Mouse (Mus musculus): ENCODE results near the gene Dpp8. TPM values are rescaled to one million over a fixed set of nuclear protein-coding genes. Genes with fewer than 3 reads are reported as not detected.
"Not testable (repeated sequence)": the region's sequence is repeated elsewhere in the genome, so short reads cannot be mapped to it uniquely, and the experiment has no call there.

The Dpp8 gene
- polyA plus RNA-seq, 1 experiment: 30.0 TPM

- DNase-seq (ENCODE audit: low read depth, low spot score): not testable (repeated sequence)
- 93% methylated on average over 2 of the region's 2 CpGs for WGBS
Observed at GRCm38 (mm10) chr9:65080141-65080540, 47.9 kb downstream of the Dpp8 start.

DNA sequence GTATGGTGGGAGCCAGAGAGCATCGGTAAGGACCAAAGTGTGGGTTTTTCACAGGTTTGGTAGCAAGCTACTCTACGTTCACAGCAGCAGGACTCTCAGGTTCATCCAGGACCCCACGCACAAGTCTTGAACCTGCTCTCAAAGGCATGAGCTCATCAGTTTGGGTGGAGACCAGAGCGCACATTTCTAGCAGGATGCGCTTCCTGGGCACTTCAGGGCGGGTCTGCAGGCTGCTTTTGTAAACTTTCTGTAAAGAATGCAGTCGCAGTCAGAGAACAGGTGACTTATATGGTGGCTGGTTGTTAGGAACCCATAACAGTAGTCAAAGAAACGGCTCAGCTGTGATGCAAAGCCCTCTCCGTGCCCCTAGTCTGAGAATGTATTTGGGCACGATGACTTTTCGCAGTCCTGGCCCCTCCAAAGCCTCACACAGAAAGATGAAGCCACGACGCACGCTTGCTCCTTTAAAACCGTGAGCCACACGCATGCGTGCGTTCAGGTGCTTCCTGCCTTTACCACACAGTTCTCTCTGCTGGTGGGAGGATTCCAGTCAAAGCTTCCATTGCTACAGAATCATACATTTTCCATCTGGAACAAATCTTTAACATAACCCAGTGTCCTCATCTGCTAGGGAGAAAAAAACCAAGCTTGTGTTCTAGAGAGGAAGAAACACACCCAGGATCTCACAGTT lies 51.0 kb downstream of the Dpp8 start:
- 82% methylated on average over 18 of the region's 18 CpGs for whole genome bisulfite sequencing
- DNase-seq (ENCODE audit: low read depth, low spot score): no peak

GRCm38 (mm10) chr9:65084198-65084807 lies 52.1 kb downstream of the Dpp8 start:
- 46% methylated on average over 7 of the region's 7 CpGs for WGBS
- DNase-seq (ENCODE audit: low read depth, low spot score): no peak

DNA sequence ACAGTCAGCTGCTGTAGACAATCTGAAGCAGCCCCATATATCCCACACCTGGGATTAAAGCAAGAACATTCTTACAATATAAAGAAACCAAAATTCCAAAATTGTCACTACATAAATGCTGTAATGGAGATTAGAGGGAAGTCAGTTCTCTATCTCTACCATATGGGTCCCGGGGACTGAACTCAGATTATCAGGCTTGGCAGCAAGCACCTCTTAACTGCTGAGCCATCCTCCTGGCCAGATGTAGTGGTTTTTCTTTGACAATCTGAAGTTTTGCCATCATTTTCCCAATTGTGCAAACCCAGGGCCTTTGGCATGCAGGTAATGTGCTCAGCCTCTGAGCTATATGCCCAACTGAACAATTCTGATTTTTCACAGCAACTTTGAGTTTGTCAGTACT lies 53.1 kb downstream of the Dpp8 start:
- no peak for DNase-seq (ENCODE audit: low read depth, low spot score)
- WGBS: 94% methylated on average over 1 of the region's 1 CpGs

DNA sequence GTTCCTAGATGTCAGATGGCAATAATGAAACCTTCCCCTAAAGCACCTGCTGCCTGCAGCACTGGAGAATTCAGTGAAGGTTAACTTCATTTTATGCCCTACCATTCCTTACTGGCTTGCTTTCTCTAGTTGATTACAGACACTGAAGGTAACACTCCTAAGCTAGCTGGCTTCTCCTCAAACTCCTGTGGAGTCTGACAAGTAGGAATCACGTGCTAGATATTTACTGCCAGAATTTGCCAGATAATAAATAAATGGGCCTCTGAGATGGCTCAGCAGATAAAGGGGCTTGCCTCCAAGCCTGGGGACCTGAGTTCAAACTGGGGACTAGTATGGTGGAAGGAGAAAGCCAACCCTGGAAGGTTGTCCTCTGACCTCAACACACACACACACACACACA lies 54.6 kb downstream of the Dpp8 start:
- no peak for DNase-seq (ENCODE audit: low read depth, low spot score)
- 53% methylated on average over 1 of the region's 1 CpGs for WGBS

GRCm38 (mm10) chr9:65087490-65087889 lies 55.3 kb downstream of the Dpp8 start:
- WGBS: 45% methylated on average over 5 of the region's 5 CpGs
- no peak for DNase-seq (ENCODE audit: low read depth, low spot score)

DNA sequence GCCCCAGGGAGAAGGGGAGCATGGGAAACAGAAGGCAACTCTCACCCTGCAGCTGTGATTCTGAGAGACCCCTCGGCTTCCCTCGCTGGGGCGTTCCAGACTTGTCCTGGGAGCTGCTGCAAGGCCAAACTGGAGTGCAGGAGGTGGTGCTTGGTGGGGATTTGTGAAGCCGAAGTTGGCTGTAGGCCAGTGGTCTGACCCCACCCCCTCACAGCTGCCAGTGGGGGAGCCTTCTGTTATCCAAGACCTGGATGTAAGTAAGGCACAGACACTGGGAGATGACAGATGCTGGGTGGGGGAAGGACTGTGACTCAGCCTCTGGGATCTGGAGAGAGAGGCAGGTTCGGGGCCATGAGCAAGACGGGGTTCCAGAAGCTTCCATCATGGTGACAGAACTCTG lies 62.0 kb downstream of the Dpp8 start:
- 56% methylated on average over 6 of the region's 6 CpGs for WGBS
- no peak for DNase-seq (ENCODE audit: low read depth, low spot score)

DNA sequence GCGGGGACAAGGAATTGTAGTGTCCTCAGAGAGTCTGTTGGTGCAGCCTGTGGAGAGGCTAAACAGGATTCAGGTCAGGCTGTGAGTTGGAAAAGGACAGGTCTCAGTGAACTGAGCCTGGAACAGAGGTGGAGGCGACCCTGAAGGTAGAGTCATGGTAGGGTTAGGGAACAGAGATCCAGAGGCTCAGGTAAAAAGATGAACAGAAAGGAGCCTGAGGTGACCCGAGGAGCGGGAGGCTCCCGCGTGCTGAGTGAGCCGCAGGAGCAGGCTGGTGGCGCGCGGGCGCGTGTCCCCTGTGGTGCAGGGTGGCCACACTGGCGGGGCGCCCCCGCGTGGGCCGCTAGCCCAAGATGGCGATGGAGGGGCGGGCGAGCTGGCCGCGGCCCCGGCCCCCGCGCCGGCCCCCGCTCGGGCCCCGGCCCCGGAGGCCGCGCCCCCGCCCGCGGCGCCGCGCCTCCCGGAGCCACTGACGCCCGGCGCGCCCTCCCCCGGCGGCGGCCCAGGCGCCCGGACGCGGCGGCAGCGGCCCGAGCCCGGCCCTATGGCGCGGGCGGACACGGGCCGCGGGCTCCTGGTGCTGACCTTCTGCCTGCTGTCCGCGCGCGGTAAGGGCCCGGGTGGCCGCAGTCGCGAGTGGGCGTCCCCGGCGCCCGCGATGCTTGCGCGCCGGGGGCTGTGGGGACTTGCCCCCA lies 68.9 kb downstream of the Dpp8 start, which contains the start of gene Igdcc4:
Igdcc4 (plus strand) TSS at position 496 of the 695 bp plus-strand sequence.
- DNase-seq (ENCODE audit: low read depth, low spot score): no peak
- 3% methylated on average over 51 of the region's 76 CpGs for WGBS

DNA sequence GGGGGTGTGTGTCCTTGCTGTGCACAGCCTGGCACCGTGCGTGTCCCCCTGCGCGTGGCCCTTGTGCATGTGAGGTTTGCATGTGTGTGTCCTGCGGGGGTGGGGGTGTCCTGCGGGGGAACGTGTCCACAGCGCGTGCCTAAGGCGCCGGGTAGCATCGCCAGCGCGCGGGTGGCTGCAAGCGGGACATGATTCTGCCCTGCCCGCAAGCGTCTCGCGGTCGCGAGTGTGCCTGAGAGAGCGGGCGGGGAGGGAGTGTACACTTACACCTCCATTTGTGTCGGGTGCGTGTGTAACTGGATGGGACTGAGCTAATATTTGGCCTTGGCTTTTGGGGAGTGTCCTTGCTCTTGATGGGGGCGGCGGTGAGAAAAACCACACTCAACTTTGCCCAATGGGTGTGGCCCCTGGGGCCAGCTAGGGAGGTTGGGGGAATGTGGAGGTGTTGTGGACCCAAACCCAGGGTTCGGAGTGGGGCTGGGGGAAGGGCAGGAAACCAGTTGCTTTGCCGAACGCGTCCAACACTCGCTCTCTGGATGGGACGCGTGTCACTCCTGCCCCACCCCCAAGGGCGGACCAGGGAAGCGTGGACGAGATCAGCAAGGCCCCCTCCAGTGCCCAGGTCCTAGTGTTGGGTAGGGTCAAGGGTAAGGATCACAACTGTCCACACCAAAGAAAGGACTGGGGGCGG lies 69.6 kb downstream of the Dpp8 start:
- no peak for DNase-seq (ENCODE audit: low read depth, low spot score)
- under 1% methylated on average over 39 of the region's 39 CpGs for WGBS

- WGBS: 9% methylated on average over 36 of the region's 36 CpGs
- no peak for DNase-seq (ENCODE audit: low read depth, low spot score)
Observed at GRCm38 (mm10) chr9:65102377-65103172, 70.4 kb downstream of the Dpp8 start.

- DNase-seq (ENCODE audit: low read depth, low spot score): no peak
- WGBS: 41% methylated on average over 8 of the region's 8 CpGs
Observed at GRCm38 (mm10) chr9:65103173-65103752, 71.0 kb downstream of the Dpp8 start.

GRCm38 (mm10) chr9:65106821-65107220 lies 74.6 kb downstream of the Dpp8 start:
- no peak for DNase-seq (ENCODE audit: low read depth, low spot score)
- WGBS: 27% methylated on average over 4 of the region's 4 CpGs

GRCm38 (mm10) chr9:65107893-65108292 lies 75.7 kb downstream of the Dpp8 start:
- WGBS: 33% methylated on average over 1 of the region's 1 CpGs

DNA sequence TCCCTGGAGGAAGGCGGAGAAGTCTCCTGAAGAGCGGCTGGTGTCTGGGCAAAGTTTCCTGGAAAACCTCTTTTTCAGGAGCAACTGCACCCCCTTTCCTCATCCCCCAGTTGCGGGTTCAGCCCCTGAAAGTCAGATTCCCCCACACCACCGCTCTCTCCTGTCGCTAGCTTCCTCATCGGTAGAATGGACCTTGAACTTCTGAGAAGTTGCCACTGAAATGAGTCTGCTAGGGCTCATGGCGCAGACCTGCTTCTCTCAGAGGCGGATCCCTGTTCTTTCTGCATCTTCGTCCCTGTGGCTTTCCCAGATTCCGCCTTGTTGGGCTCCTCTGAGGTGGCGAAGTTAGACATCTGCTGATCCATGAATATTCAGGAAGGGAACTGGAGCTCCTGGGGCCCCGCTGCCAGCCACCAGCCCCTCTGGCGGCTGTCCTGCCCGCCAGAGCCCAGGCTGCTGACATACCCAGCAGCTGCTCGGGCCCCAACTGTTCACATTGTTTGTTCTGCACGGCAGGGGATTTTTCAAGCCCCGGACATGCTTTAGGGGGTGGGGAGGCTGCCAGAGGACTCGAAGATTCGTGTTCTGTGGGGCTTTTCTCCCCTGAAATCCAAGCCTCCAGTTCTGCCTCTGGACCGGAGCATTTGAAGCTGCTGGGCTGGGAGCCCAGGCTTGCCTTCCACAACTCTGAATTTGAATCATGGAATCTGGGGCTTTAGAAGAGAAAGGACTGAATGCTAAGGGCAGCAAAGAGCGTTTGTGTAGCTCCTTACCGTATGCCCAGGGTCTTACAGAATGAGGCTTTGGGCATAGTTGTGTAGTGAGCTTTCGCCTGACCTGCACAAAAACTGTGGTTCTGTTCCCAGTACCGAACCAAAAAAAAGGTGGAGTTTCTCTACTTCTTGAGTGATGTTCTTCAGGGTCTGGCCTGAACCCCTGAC lies 77.2 kb downstream of the Dpp8 start:
- WGBS: 16% methylated on average over 24 of the region's 24 CpGs
- DNase-seq (ENCODE audit: low read depth, low spot score): no peak

More at GRCm38 (mm10) chr9:65107893-65108292, 75.7 kb downstream of the Dpp8 start:
- no peak for DNase-seq (ENCODE audit: low read depth, low spot score)

GRCm38 (mm10) chr9:65111698-65112097 lies 79.5 kb downstream of the Dpp8 start:
- 90% methylated on average over 5 of the region's 5 CpGs for WGBS
- no peak for DNase-seq (ENCODE audit: low read depth, low spot score)

DNA sequence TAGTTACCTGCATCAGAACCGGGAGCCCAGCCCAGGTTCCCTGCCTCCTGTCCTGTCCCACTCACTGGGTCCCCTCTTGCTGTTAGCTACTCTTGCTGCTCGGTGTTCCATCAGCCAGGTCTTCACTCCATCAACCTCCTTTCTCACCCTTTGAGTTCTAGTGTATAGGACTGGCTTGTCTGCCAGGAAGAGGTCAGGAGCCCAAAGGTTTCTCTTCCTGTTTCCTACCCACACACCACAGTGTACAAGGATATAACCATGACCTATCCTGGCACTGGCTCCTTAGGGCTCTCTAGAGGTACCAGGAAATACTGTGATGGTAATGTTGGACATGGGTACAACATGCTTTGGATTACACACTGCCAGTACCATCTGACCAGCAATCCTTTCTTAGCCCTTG lies 81.5 kb downstream of the Dpp8 start:
- WGBS: 84% methylated on average over 2 of the region's 2 CpGs
- DNase-seq (ENCODE audit: low read depth, low spot score): no peak

GRCm38 (mm10) chr9:65115891-65116290 lies 83.7 kb downstream of the Dpp8 start:
- 82% methylated on average over 2 of the region's 2 CpGs for WGBS
- no peak for DNase-seq (ENCODE audit: low read depth, low spot score)

- WGBS: 68% methylated on average over 2 of the region's 2 CpGs
- DNase-seq (ENCODE audit: low read depth, low spot score): no peak
Observed at GRCm38 (mm10) chr9:65117516-65117915, 85.3 kb downstream of the Dpp8 start.
